Mouse (Mus musculus): ENCODE measurements around the gene Pdzd3.
"Not testable (repeated sequence)": the region's sequence is repeated elsewhere in the genome, so short reads cannot be mapped to it uniquely, and the experiment has no call there.

Gene Pdzd3

DNA sequence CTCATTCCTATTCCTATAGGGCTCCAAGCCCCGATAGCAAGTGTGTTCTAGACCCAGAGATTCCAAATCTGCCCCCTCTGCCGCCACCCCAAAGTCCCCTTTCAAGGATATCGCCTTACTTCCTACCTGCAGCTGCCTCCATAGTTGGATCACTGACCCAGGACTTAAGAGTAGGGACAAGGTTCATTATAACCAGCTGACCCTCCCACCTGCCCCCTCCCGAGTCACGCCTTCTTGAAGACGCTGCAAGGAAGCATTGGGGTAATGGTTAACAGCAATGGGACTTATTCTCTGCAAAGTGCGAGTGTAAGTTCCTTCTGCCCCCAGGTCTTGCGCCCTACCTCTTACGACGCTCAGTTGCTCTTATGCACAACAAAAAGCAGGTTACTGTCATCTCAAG is at the start of gene Pdzd3:
Pdzd3 (minus strand) TSS at position 158 of the 400 bp plus-strand sequence.
- no peak for DNase-seq

- DNase-seq: not testable (repeated sequence)
Observed at GRCm38 (mm10) chr9:44300001-44300400, 48.7 kb upstream of the Pdzd3 start.

GRCm38 (mm10) chr9:44292490-44292889 is 41.2 kb upstream of the Pdzd3 start:
- DNase-seq: peak; percentile 51

GRCm38 (mm10) chr9:44288959-44289291 is 37.7 kb upstream of the Pdzd3 start:
- peak; percentile 36 for DNase-seq

DNA sequence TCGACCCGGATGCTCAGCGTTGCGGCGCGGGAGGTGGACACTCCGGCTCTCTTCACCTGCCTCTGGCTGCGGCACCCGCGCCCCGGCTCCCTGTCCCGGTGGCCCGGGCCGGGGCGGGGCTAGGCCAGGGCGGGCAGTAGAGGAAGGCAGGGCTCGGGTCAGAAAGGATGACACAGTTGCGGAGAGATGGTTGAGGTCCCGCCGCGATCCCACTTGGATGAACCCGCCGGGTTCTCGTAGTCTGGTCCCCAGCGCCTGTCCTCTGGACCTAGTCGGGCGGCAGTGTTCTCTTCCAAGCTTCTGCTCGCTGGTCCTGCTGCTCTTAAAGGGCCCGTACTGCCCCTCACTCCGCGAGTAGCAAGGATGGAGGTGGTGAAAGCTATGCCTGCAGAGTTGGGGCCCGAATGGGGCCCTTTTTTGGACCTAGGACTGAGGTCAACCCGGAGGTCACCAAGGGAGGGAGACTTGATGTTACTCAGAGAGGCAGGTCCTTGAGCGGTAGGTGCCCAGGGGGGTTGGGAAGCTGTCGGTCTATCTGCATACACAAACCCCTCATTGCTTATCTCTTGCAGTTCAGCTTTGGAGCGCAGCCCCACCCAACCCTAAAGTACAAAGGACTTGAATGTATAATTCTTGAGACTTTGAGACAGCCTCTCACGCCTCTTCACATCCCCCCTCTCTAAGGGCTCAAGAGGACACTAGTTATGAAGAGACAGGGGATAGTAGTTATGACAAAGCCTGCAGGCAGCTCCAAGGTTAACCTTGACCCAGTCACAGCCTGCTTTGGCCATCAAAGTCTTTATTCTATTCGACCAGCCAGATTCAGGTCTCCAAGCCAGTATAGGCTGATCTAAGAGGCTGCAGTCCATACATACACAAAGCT is 37.0 kb upstream of the Pdzd3 start, which contains the start of gene Abcg4:
Abcg4 (minus strand) TSS at position 540 of the 883 bp plus-strand sequence.
- peak; percentile 68 for DNase-seq

GRCm38 (mm10) chr9:44287401-44288075 is 36.3 kb upstream of the Pdzd3 start:
- peak; percentile 67 for DNase-seq

DNA sequence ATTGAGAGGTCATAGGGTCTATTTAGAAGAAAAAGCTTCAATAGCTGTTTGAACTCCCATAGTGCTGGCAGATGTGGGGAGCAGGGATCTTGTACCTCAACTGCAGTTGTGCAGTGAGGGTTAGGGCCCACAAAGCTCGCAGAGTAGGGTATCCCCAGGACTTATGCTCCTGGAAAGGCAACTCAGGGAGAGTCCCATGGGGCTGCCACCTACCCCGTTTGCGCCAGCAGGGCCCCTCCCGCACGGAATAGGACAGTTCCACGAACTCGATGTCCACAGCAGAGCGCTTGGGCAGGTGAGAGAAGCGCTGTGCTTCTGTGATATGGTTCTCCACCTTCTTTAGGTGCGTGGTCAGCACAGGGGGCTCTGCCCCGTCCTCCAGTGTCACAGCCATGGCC is 35.7 kb upstream of the Pdzd3 start:
- DNase-seq: no peak

DNA sequence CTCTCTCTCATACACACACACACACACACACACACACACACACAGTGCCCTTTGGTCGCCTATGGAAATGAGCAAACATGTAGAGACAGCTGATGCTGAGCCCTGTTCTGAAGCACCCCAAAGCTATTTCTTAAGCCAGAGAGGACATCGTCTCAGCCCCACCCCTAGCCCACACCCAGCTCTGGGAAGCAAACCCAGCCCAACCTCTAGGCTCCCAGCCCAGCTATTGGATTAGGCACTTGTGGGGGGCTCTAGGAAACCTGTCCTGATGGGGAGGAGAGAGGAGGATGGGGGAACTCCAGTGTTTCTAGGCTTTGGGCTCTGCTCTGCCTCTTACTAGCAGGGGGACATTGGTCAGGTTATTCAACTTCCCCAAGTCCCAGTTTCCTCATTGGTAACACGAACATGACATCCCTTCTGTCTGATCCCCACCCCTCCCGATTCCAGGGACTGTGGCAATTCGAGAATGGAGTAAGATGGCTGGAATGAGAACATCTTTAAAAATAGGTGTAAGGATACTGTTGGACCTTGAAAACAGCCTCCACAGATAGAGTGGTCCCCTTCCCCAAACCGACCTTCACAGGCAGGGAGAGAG is 35.1 kb upstream of the Pdzd3 start:
- peak; percentile 11 for DNase-seq

- no peak for DNase-seq
Observed at GRCm38 (mm10) chr9:44283183-44283582, 31.9 kb upstream of the Pdzd3 start.

DNA sequence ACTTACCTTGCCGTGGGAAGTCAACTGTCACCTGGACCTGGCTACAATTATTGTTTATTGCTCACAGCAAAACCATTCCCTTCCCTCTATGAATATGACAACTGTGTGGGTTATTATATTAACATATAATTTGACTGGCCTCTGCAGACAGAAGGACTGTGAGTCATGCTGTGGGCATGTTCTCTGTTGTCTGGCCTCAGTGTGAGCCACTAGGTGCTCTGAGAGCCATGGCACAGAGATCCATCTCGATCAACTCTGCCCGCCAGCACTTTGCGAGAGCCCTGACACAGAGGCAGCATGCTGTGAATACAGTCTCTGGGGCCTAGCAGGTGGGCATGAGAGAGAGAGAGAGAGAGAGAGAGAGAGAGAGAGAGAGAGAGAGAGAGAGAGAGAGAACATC is 18.7 kb upstream of the Pdzd3 start:
- DNase-seq: no peak

- DNase-seq: no peak
Observed at GRCm38 (mm10) chr9:44269077-44269476, 17.8 kb upstream of the Pdzd3 start.

GRCm38 (mm10) chr9:44268432-44268831 is 17.2 kb upstream of the Pdzd3 start, which contains the start of gene Nlrx1:
Gene Nlrx1 (minus strand): TSS chr9:44268599.
- no peak for DNase-seq

- DNase-seq: peak; percentile 83
Observed at GRCm38 (mm10) chr9:44268027-44268360, 16.7 kb upstream of the Pdzd3 start.

- peak; percentile 47 for DNase-seq
Observed at GRCm38 (mm10) chr9:44267319-44268026, 16.2 kb upstream of the Pdzd3 start.

GRCm38 (mm10) chr9:44266478-44267226 is 15.4 kb upstream of the Pdzd3 start:
- no peak for DNase-seq

GRCm38 (mm10) chr9:44261388-44261787 is 10.1 kb upstream of the Pdzd3 start:
- DNase-seq: no peak

- DNase-seq: no peak
Observed at GRCm38 (mm10) chr9:44259014-44259413, 7.7 kb upstream of the Pdzd3 start.

- DNase-seq: no peak
Observed at GRCm38 (mm10) chr9:44256213-44256612, 4.9 kb upstream of the Pdzd3 start.

- DNase-seq: no peak
Observed at GRCm38 (mm10) chr9:44255136-44255521, 3.9 kb upstream of the Pdzd3 start.

- peak; percentile 58 for DNase-seq
Observed at GRCm38 (mm10) chr9:44254508-44255135, 3.4 kb upstream of the Pdzd3 start.

- DNase-seq: no peak
Observed at GRCm38 (mm10) chr9:44253441-44253840, 2.2 kb upstream of the Pdzd3 start.

DNA sequence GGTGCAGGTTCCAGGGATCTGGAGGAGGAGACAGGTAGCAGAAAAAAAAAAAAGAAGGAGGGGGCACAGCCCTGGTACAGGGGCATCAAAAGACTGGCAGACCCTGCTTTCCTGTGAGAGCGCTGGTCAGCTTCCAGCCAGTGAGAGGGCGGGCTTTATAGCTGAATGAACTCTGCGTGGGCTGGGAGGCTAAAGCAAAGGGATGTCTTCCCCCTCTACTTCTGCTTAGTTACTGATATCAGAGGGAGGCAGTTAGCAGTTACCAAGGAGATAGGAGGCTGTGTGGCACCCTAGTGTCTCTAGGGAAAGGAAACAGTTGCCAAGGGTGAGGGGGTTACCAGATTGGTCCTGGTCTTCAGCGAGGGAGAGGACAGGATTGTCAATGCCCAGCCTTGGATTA is 826 bp downstream of the Pdzd3 start:
- no peak for DNase-seq
